Mouse (Mus musculus) E14TG2a.4 (cell line): Measurements from ENCODE around the gene Crybg1.
A peak's percentile ranks its signal among the peaks of the same experiment; 100 is the strongest.

Source experiments
- CTCF ChIP-seq: conservative IDR thresholded peaks from 2 replicates; pipeline ENCODE4 v1.5.1; 2014; ENCODE audit warnings: low read length
- NANOG ChIP-seq: IDR thresholded peaks from 2 replicates; pipeline ENCODE4 v1.6.1; 2014; ENCODE audit warnings: borderline replicate concordance, low read length, mixed read lengths
- POU5F1 ChIP-seq: IDR thresholded peaks from 2 replicates; pipeline ENCODE4 v1.6.1; 2014; ENCODE audit warnings: low read length, borderline replicate concordance

DNA sequence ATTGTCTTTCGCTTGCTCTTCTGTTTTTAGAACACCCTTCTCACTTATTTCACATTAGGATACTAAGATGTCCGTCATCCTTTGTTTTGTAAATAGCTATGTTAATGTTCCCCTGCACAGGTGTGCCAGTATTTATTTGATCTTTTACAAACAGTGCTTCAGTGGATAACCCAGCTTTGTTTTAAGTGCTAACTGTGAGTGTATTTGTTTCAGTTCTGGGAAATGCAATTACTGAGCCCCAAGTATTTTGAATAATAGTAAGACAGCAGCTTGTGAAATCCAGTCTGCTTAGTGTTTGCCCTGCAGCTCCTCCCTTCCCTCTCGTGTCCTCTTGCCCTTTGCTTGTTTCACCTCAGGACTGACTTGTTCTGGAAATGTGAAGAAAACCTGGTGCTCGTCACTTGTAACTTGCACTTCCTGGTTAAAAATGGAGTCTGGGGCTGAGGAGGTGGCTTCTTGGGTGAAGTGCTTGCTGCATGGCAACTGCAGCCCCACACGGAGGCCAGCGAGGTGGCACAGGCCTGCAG lies 209.5 kb downstream of the Crybg1 start:
- no peak for TF ChIP-seq CTCF
- no peak for TF ChIP-seq POU5F1
- TF ChIP-seq NANOG = peak; percentile 84
